Mouse (Mus musculus) stomach, embryonic 15.5 days (tissue): Measurements from ENCODE around the gene Dlat. TPM values are rescaled to one million over a fixed set of nuclear protein-coding genes. Genes with fewer than 3 reads are reported as not detected.

Experiments
- ATAC-seq: fragments of 200-750 bp; cut with Nextera tagmentation; 2 replicates; pipeline ENCODE4 v1.8.0; 2017; ENCODE audit warnings: low read depth, moderate number of reproducible peaks, moderate TSS enrichment; ENCODE audit not compliant: insufficient read depth, low FRiP score
- H3K27ac ChIP-seq: fragments of 300-500 bp; sonication (generic); 2 replicates; pipeline ENCODE4 v1.5.1; 2015; ENCODE audit warnings: mild to moderate bottlenecking, inconsistent platforms
- H3K27me3 ChIP-seq: fragments of 300-500 bp; sonication (generic); replicated peaks from 2 replicates; pipeline ENCODE4 v1.6.1; 2015; ENCODE audit warnings: inconsistent platforms
- H3K36me3 ChIP-seq: fragments of 300-500 bp; sonication (generic); 2 replicates; pipeline ENCODE4 v1.6.1; 2015; ENCODE audit warnings: inconsistent platforms
- H3K4me1 ChIP-seq: fragments of 300-500 bp; sonication (generic); 2 replicates; pipeline ENCODE4 v1.6.1; 2015; ENCODE audit warnings: inconsistent platforms
- H3K4me2 ChIP-seq: fragments of 300-500 bp; sonication (generic); 2 replicates; pipeline ENCODE4 v1.6.1; 2015; ENCODE audit warnings: mild to moderate bottlenecking, inconsistent platforms
- H3K4me3 ChIP-seq: fragments of 300-500 bp; sonication (generic); replicated peaks from 2 replicates; pipeline ENCODE4 v1.5.1; 2015; ENCODE audit warnings: inconsistent platforms
- H3K9ac ChIP-seq: fragments of 300-500 bp; sonication (generic); 2 replicates; pipeline ENCODE4 v1.6.1; 2015; ENCODE audit warnings: inconsistent platforms
- H3K9me3 ChIP-seq: fragments of 300-500 bp; sonication (generic); 2 replicates; pipeline ENCODE4 v1.6.1; 2016; ENCODE audit warnings: inconsistent platforms
- WGBS: fragments of 180-500 bp; shearing (Covaris S2); methylation state at CpG from one replicate; pipeline ENCODE4 v1.1.7; 2015; 5-methylcytosine and 5-hydroxymethylcytosine counted together
- polyA plus RNA-seq: library from polyadenylated mRNA; unstranded; fragments of >200 nt; fragmentation: Nextera tagmentation; extraction: Ambion mirVana; gene quantifications from 2 replicates; pipeline ENCODE4 v1.2.1, GENCODE M21; 2015

Dlat gene
- 42.9 and 49.3 TPM in 2 replicates for polyA plus RNA-seq

DNA sequence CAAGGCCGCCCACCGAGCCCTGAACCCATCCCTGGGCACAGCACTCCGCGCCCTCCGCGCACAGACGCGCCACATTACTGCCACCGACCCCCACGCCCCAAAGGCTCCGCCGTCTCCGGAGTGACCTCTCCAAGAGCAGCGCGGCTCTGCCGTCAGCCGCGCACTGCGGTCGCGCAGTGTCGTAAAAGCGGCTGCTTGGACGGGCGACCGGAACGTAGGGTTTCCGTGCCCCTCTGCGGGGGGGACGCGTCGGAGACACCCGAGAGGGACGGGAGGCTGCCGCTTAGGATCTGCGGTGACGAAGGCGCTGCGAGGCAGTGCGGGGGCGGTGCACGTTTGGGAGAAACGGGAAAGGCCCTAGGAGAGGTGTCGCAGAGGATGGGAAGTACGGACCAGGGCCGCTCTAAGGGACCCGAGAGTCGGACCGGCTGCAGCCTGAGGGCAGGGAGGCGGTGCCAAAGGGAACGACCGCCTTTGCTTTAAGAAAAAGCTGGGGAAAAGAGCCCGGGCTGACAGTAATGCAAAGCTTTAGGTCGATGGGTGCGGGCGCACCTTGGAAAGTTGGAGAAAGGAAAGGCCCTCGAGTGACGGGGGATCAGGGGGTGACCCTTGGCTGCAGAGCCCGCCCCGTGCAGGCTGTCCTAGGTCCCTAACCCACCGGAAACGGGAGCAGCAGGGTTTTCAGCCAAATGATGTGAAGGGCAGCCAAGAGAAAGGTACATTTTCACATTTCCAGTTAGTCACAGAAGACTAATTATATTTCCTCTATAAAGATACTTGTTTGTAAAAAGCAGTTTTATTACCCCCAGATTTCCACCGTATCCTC, at the start of gene Dlat:
Gene Dlat, minus strand, starts transcription at position 389 of the 826 bp plus-strand sequence.
- H3K27ac ChIP-seq, result peak within 1 kb of the TSS; percentile 89
- peak within 1 kb of the TSS; percentile 85 for H3K4me3 ChIP-seq
- H3K27me3 ChIP-seq, result no peaks in the 10 kb centered on the region
- H3K36me3 ChIP-seq, result no peaks in the 10 kb centered on the region
- H3K9ac ChIP-seq, result peak within 1 kb of the TSS; percentile 80
- peak; percentile 91 for ATAC-seq
- peak within 1 kb of the TSS; percentile 67 for H3K4me2 ChIP-seq
- H3K4me1 ChIP-seq, result peaks cover 8% of the 10 kb centered on the region
- WGBS, result under 1% methylated on average over 63 of the region's 63 CpGs
- H3K9me3 ChIP-seq, result no peaks in the 10 kb centered on the region

DNA sequence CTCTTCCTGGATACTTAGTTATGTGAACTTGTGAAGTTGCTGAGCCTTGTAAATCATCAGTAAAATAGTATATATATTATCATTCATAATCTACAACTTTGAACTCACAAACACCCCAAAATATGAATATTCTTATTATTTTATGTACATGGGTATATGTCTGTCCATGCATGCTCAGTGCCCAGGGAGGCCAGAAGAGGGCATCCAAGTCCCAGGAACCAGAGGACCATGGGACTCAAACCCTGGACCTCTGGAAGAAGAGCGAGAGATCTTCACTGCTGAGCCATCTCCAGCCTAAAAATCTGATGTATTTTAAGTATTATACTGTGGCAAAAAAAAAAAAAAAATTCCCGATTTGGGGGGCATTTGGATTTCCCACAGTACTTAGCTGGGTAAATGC, 49.5 kb upstream of the Dlat start:
- no peaks in the 10 kb centered on the region for H3K27me3 ChIP-seq
- WGBS, result 27% methylated on average over 2 of the region's 2 CpGs
- no peak for ATAC-seq

DNA sequence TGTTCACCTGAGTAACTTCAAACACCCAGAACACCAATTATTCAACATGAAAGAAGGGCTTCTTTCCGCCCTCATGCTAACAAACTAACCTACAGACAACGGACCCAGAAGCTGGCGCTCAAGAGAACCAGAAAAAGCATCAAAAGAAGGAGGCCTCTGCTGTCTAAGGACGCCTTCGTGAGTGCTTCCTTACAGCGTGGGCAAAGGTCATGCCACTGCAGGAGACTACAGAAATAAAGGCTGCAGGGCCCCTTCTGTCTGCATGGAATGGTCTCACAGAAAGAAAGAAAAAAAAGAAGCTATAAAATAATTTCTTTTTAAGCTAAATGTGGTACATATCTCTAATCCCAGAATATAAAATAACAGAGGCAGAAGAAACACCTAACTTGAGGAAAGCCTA, 45.3 kb upstream of the Dlat start:
- H3K4me2 ChIP-seq, result no peak overlapping the region
- H3K4me3 ChIP-seq, result no peak overlapping the region
- H3K9me3 ChIP-seq, result no peaks in the 10 kb centered on the region
- no peak for ATAC-seq
- H3K36me3 ChIP-seq, result no peaks in the 10 kb centered on the region
- H3K27ac ChIP-seq, result no peak overlapping the region
- WGBS, result 52% methylated on average over 6 of the region's 6 CpGs
- no peak overlapping the region for H3K9ac ChIP-seq
- H3K4me1 ChIP-seq, result peaks cover 3% of the 10 kb centered on the region; the same call in 1 of the 2 replicates
- no peaks in the 10 kb centered on the region; the same call in 1 of the 2 replicates for H3K27me3 ChIP-seq

More for the DNA sequence above, 49.5 kb upstream of the Dlat start:
- no peak overlapping the region for H3K4me3 ChIP-seq
- no peak overlapping the region for H3K4me2 ChIP-seq
- H3K9me3 ChIP-seq, result no peaks in the 10 kb centered on the region
- no peaks in the 10 kb centered on the region for H3K36me3 ChIP-seq
- H3K9ac ChIP-seq, result no peak overlapping the region
- H3K4me1 ChIP-seq, result no peaks in the 10 kb centered on the region
- no peak overlapping the region for H3K27ac ChIP-seq

DNA sequence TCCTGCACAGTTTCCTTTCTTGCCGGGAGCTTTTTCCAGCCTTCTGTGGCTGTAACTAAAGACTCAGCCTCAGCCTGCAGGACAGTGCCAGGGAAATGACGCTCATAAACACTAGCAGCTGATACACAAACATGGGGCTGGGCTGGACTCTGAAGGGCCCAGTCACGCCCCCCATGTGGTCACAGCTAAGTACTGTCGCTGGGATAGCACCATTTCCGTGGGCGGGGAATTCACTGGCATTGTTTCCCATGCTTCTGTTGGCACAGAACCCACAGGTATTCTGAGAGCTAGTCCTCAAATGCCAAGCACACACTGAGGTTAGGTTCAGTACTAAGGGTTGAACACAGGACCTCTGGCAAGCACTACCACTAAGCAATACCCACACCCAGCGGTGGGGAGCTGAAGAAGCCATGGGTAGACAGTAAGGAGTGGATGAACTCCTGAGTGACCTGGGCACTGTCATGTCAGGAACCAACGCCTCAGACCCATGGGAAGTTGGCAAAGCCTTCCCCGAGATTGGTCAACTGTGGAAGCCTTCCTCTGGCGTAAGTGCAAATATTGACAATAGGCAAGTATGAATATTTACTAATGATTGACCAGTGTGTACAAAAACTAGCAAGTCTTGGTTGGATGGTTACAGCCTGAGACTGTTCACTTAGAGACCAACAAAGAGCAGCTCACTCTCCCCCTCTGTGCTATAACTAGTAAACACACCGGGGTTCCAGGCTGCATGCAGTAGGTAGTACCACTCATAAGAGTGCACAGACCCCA, 41.5 kb upstream of the Dlat start:
- WGBS, result 57% methylated on average over 11 of the region's 11 CpGs
- H3K4me2 ChIP-seq, result no peak overlapping the region

DNA sequence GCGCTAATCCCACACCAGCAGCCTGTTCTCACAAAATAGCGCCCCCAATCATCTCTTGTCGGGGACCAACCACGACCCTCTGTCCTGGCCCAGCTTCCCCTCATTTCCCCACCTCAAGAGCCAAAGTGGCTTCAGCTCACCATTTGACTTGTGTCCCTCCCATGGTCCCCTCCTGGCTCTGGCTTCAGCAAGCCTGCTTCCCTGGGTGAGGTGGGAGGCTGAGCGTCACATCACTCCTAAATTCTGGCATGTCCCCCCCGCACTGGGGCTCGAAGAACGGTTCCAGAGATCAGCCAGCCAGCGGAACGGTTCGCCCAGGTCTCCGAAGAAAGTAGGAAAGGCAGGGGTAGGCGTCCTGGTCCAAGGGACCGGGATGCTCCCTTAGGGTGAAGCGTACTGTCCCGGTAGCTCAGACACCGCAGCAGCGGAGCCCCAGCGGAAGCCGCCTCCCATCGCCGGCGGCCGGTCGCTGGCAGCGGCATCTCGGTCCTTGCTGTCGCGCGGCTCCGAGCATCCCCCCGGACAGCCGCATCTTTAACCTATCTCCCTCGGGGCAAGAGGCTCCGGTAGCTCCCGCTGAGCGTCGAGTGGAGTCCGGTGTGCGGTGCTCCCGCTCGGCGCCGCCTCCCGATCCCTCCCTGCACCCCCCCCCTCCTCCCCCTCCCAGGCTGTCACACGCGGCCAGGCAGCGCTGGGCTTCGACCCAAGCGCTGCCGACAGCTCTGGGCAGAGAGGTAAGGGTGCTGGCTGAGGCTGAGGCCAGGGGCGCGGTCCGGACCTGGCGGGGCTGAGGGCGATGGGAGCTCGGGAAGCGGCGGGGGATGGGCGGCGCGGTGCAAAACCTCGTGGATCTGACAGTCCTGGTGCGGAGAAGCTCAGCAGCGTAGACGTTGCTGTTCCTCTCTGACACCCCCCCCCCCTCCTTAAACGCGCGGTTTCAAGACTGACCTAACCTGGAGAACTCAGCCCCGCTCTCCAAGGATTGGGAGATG, 39.1 kb upstream of the Dlat start:
- Histone ChIP-seq H3K4me3 (peak overlapping the region; percentile 58), H3K27me3 (peaks cover 9% of the 10 kb centered on the region; the same call in 1 of the 2 replicates), H3K9me3 (no peaks in the 10 kb centered on the region), H3K4me1 (peaks cover 16% of the 10 kb centered on the region), H3K36me3 (no peaks in the 10 kb centered on the region), H3K4me2 (peak overlapping the region; percentile 99), H3K27ac (no peak overlapping the region), H3K9ac (peak overlapping the region; percentile 29)
- ATAC-seq, result peak; percentile 37; the same call in 1 of the 2 replicates
- under 1% methylated on average over 68 of the region's 70 CpGs for WGBS

More for the DNA sequence above, 41.5 kb upstream of the Dlat start:
- no peaks in the 10 kb centered on the region for H3K9me3 ChIP-seq
- H3K9ac ChIP-seq, result no peak overlapping the region
- ATAC-seq, result peak; percentile 35; the same call in 1 of the 2 replicates
- no peak overlapping the region for H3K4me3 ChIP-seq
- H3K4me1 ChIP-seq, result peaks cover 16% of the 10 kb centered on the region
- H3K36me3 ChIP-seq, result no peaks in the 10 kb centered on the region
- H3K27ac ChIP-seq, result 0 out of 2 replicates have a peak overlapping the region, but pooled peaks have one; percentile 0
- H3K27me3 ChIP-seq, result peaks cover 9% of the 10 kb centered on the region; the same call in 1 of the 2 replicates

DNA sequence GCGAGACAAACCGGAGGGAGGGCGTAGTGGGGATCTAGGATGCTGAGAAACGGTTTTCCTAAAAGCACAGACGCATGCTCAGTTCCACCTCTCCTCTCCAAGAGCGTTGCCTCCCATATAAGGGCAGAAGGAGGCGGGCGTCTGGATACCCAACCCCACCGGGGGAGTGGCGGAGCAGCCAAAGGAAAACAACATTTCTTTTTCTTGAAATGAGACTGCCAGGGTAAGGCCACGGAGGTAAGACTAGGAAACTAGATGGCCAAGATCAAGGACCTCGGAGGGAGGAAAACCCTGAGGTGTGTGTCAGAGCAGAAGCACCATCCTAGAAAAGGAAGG, 38.1 kb upstream of the Dlat start:
- Histone ChIP-seq H3K4me2 (peak overlapping the region; percentile 99), H3K27me3 (peaks cover 9% of the 10 kb centered on the region; the same call in 1 of the 2 replicates), H3K9me3 (no peaks in the 10 kb centered on the region), H3K36me3 (no peaks in the 10 kb centered on the region), H3K4me3 (peak overlapping the region; percentile 26), H3K9ac (0 out of 2 replicates have a peak overlapping the region, but pooled peaks have one; percentile 13), H3K4me1 (peaks cover 16% of the 10 kb centered on the region), H3K27ac (no peak overlapping the region)
- WGBS, result under 1% methylated on average over 12 of the region's 12 CpGs
- peak; percentile 32; the same call in 1 of the 2 replicates for ATAC-seq

DNA sequence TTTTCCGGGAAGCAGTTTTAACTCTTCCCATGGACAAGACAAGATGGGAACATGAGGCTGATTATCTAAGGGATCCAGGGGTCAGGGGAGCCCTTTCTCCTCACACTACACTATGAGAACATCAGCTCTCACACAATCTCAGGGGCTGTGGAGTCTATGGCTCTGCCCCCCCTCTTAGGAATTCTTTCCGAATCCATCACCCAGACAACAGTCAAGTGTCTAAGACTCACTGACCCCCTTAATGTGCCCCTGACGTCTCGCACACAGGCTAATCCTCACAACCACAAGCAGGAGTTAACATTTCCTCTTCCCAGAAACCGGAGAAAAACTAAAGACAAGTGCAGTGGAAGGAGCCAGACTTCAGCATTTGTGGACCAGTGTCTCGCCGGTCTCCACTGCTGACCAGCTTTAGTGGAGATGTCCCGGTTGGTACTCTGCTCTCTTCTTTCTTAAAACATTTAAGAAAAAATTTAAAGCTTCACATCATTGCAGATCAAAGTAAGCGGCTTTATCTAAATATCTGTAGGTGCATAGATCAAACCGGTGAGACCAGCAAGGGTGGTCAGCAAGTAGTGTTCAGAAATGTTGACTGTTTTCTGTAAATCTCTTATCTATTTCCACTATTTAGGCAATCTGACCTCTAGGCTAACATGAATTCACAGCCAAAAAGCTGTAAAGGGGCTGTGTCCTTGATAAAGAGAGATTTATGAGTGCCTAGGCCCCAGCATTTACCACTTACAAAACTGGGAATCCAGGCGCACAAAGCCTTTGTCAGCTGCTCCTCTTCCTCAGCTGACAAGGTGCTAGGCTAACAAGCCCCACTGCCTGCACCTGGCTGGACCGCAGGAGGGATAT, 37.5 kb upstream of the Dlat start:
- Histone ChIP-seq H3K27me3 (peaks cover 9% of the 10 kb centered on the region; the same call in 1 of the 2 replicates), H3K4me2 (peak overlapping the region; percentile 99), H3K9me3 (no peaks in the 10 kb centered on the region), H3K9ac (0 out of 2 replicates have a peak overlapping the region, but pooled peaks have one; percentile 13), H3K4me3 (peak overlapping the region; percentile 26), H3K27ac (no peak overlapping the region), H3K4me1 (peaks cover 16% of the 10 kb centered on the region), H3K36me3 (no peaks in the 10 kb centered on the region)
- WGBS, result 57% methylated on average over 12 of the region's 12 CpGs
- ATAC-seq, result no peak

DNA sequence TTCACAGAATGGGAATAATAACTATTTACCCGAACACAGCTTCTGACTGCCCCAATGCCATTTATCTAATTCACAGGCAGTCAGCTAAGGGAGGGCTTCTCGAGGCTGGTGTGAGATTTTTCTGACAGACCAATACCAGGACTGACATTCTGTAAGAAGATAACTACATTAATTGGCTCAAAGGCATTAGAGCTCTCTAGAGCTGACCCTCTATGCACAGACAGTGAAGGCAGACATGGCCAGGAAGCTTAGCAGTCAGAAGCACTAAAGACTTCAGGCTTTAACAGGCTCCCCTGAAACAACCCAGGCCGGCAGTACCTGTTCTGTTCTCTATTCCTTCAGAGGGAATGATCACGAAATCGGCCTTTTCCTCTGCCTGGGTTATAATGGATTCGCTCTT, 35.6 kb upstream of the Dlat start:
- Histone ChIP-seq H3K27ac (no peak overlapping the region), H3K36me3 (no peaks in the 10 kb centered on the region), H3K4me1 (peaks cover 13% of the 10 kb centered on the region), H3K4me3 (no peak overlapping the region), H3K4me2 (no peak overlapping the region), H3K9me3 (no peaks in the 10 kb centered on the region), H3K27me3 (peaks cover 9% of the 10 kb centered on the region; the same call in 1 of the 2 replicates), H3K9ac (no peak overlapping the region)
- WGBS, result 86% methylated on average over 6 of the region's 6 CpGs
- no peak for ATAC-seq

DNA sequence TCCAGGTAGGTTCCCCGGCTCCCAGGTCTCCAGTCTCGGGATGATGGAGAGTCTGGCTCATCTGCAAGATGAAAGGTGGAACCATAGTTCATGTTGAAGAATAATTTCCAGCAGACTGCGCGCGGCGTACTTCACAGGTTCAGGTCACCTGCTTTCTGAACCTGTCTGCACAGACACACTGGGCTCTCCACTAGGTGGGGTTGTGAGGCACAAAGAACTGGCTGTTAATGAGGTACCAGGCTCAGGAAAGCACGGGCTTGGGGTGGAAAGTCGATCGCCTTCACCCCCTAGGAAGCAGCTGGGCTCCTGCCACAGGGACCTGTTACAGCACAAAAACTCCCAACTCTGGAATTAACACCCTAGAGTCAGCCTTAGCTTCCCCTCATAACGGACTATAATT, 34.1 kb upstream of the Dlat start:
- 0 out of 2 replicates have a peak, but pooled peaks cover 4% of the 10 kb centered on the region for H3K27me3 ChIP-seq
- H3K4me2 ChIP-seq, result peak overlapping the region; percentile 38; the same call in 1 of the 2 replicates
- H3K9me3 ChIP-seq, result no peaks in the 10 kb centered on the region
- no peak overlapping the region for H3K9ac ChIP-seq
- peak overlapping the region; percentile 17 for H3K4me3 ChIP-seq
- 0 out of 2 replicates have a peak overlapping the region, but pooled peaks have one; percentile 3 for H3K27ac ChIP-seq
- WGBS, result 20% methylated on average over 10 of the region's 10 CpGs
- peak; percentile 54; the same call in 1 of the 2 replicates for ATAC-seq
- H3K36me3 ChIP-seq, result no peaks in the 10 kb centered on the region
- H3K4me1 ChIP-seq, result peaks cover 12% of the 10 kb centered on the region
